Mouse (Mus musculus) midbrain, embryonic 13.5 days (tissue): ENCODE results near the gene Txndc2. TPM values are rescaled to one million over a fixed set of nuclear protein-coding genes. Genes with fewer than 3 reads are reported as not detected.

ENCODE experiments used
- ATAC-seq: fragments of 200-750 bp; cut with Nextera tagmentation; 2 replicates; pipeline ENCODE4 v1.8.0; 2017; ENCODE audit warnings: mild to moderate bottlenecking, moderate TSS enrichment, moderate library complexity
- H3K27ac ChIP-seq: fragments of 300-500 bp; sonication (generic); 2 replicates; pipeline ENCODE4 v1.5.1; 2015; ENCODE audit warnings: inconsistent platforms, mild to moderate bottlenecking, moderate library complexity
- H3K27me3 ChIP-seq: fragments of 300-500 bp; sonication (generic); 2 replicates; pipeline ENCODE4 v1.6.1; 2015; ENCODE audit warnings: mild to moderate bottlenecking, inconsistent platforms
- H3K36me3 ChIP-seq: fragments of 300-500 bp; sonication (generic); 2 replicates; pipeline ENCODE4 v1.6.1; 2015; ENCODE audit warnings: mild to moderate bottlenecking, inconsistent platforms
- H3K4me1 ChIP-seq: fragments of 300-500 bp; sonication (generic); replicated peaks from 2 replicates; pipeline ENCODE4 v1.6.1; 2015; ENCODE audit warnings: inconsistent platforms
- H3K4me2 ChIP-seq: fragments of 300-500 bp; sonication (generic); replicated peaks from 2 replicates; pipeline ENCODE4 v1.6.1; 2015; ENCODE audit warnings: moderate library complexity, mild to moderate bottlenecking, inconsistent platforms
- H3K4me3 ChIP-seq: fragments of 300-500 bp; sonication (generic); replicated peaks from 2 replicates; pipeline ENCODE4 v1.5.1; 2015; ENCODE audit warnings: mild to moderate bottlenecking, inconsistent platforms
- H3K9ac ChIP-seq: fragments of 300-500 bp; sonication (generic); replicated peaks from 2 replicates; pipeline ENCODE4 v1.6.1; 2015; ENCODE audit warnings: mild to moderate bottlenecking, inconsistent platforms
- H3K9me3 ChIP-seq: fragments of 300-500 bp; sonication (generic); 2 replicates; pipeline ENCODE4 v1.6.1; 2016; ENCODE audit warnings: mild to moderate bottlenecking, inconsistent platforms
- WGBS: fragments of 180-500 bp; shearing (Covaris S2); methylation state at CpG from one replicate; pipeline ENCODE4 v1.1.7; 2015; 5-methylcytosine and 5-hydroxymethylcytosine counted together
- polyA plus RNA-seq: library from polyadenylated mRNA; unstranded; fragments of >200 nt; fragmentation: Nextera tagmentation; extraction: Ambion mirVana; gene quantifications from 2 replicates; pipeline ENCODE4 v1.2.1, GENCODE M21; 2015

The Txndc2 gene
- polyA plus RNA-seq, 1 experiment from 2014 or later: not detected

DNA sequence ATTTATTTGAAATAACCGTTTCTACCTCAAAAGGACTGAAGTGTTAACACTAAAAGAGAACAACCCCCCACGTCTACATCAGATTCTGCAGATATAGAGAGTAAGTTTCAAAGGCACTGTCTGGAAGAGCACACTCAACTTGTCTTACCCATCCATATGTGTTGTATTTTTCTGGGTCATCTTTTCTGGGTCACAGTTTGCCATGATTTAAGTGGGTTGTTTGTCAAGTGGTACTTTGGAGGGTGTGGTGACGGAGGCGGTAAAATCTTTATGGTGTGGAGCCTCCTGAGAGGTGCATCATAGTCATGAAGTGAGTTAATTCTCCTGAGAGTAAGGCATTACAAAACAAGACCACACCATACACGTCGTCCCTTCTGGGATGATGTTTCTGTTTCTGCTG is 16.4 kb downstream of the Txndc2 start:
- no peak for ATAC-seq
- Histone ChIP-seq H3K36me3 (no peaks in the 10 kb centered on the region), H3K4me2 (no peak overlapping the region), H3K27ac (no peak overlapping the region), H3K9me3 (no peaks in the 10 kb centered on the region; the same call in 1 of the 2 replicates), H3K4me3 (no peak overlapping the region), H3K9ac (no peak overlapping the region), H3K4me1 (no peaks in the 10 kb centered on the region), H3K27me3 (no peaks in the 10 kb centered on the region)
- 88% methylated on average over 6 of the region's 6 CpGs for WGBS

- Histone ChIP-seq H3K4me2 (no peak overlapping the region), H3K27me3 (no peaks in the 10 kb centered on the region), H3K9me3 (no peaks in the 10 kb centered on the region; the same call in 1 of the 2 replicates), H3K4me1 (no peaks in the 10 kb centered on the region), H3K27ac (no peak overlapping the region), H3K9ac (no peak overlapping the region), H3K36me3 (no peaks in the 10 kb centered on the region), H3K4me3 (no peak overlapping the region)
- no peak for ATAC-seq
Measured at GRCm38 (mm10) chr17:65623130-65623529, 18.8 kb downstream of the Txndc2 start.

DNA sequence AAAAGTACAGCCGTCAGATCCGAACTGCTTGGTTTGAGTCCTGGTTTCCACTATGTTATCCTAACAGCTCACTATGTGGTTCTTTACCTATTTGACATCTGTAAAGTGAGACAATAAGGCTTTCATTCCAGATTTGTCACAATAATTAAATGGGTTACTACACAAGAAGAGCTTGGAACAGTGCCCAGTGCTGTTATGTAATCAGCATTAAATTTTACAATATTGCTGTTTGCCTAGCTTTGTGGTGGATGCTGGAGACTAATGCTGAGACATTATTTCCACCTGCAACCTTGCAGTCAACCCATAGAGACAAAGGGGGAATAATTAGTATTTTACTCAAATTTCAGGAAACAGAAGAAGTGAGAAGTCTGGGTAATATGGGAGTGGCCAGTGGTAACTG is 23.5 kb downstream of the Txndc2 start:
- 86% methylated on average over 2 of the region's 2 CpGs for WGBS
- Histone ChIP-seq H3K27ac (no peak overlapping the region), H3K9me3 (no peaks in the 10 kb centered on the region), H3K27me3 (no peaks in the 10 kb centered on the region; the same call in 1 of the 2 replicates), H3K9ac (no peak overlapping the region), H3K4me1 (0 out of 2 replicates have a peak, but pooled peaks cover 5% of the 10 kb centered on the region), H3K4me2 (no peak overlapping the region), H3K4me3 (no peak overlapping the region), H3K36me3 (no peaks in the 10 kb centered on the region)
- no peak for ATAC-seq

GRCm38 (mm10) chr17:65615678-65616077 is 26.3 kb downstream of the Txndc2 start:
- H3K9ac ChIP-seq: 0 out of 2 replicates have a peak overlapping the region, but pooled peaks have one; percentile 28
- no peaks in the 10 kb centered on the region for H3K36me3 ChIP-seq
- H3K4me1 ChIP-seq: peaks cover 19% of the 10 kb centered on the region
- 28% methylated on average over 3 of the region's 3 CpGs for WGBS
- H3K4me2 ChIP-seq: no peak overlapping the region
- H3K9me3 ChIP-seq: no peaks in the 10 kb centered on the region
- H3K27me3 ChIP-seq: no peaks in the 10 kb centered on the region; the same call in 1 of the 2 replicates
- no peak for ATAC-seq
- no peak overlapping the region for H3K4me3 ChIP-seq
- no peak overlapping the region for H3K27ac ChIP-seq

- H3K36me3 ChIP-seq: no peaks in the 10 kb centered on the region
- peaks cover 29% of the 10 kb centered on the region for H3K4me1 ChIP-seq
- H3K9me3 ChIP-seq: no peaks in the 10 kb centered on the region
- no peak for ATAC-seq
- 1% methylated on average over 9 of the region's 9 CpGs for WGBS
- no peaks in the 10 kb centered on the region; the same call in 1 of the 2 replicates for H3K27me3 ChIP-seq
- peak overlapping the region; percentile 77 for H3K4me2 ChIP-seq
- H3K9ac ChIP-seq: peak overlapping the region; percentile 69
- H3K27ac ChIP-seq: peak overlapping the region; percentile 99
- peak overlapping the region; percentile 97 for H3K4me3 ChIP-seq
Measured at GRCm38 (mm10) chr17:65614431-65614830, 27.5 kb downstream of the Txndc2 start.

DNA sequence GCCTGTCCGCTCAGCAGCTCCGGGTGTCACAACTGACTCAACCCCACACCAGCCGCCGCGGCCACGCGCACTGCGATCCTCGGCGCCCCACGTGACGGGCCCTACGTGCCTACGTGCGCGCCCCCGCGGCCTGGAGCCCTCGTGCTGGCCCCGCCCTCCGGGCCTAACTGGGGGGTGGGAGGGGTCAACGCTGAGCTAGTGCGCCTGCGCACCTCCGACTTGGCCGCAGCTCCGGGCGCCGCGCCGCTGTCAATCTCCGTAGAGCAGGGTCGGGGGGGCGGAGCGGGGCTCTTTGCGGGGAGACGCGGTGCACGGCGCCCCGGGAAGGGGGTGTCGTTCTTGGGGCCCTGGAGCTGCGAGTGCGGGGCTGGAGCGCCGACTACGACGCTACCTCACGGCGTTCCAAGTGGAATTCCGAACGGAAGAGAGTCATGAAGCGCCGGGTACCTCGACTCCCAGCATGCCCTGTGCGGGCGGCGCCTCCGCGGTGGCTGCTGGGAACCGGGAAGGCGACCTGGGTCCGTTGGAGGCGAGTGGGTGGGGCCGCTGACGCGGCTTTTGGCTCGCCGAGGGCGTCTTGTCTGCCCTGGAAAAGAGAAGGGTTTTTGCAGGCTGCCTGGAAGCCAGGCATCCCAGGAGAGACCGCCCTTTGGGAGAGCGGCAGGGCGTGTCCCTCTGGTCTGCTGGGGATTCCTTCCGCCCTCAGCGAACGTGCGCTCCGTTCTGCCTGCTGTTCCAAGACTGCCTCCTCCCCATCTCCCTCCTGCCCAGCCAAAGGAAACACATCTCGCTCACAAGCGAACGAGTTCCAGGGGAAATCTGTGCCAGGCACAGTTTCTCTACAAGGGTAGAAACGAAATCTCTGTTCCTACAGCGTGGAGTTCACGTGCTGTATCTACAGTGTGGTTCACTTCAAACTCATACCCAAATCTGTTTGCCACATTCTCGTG is 28.2 kb downstream of the Txndc2 start, which contains the start of gene Vapa:
Gene Vapa (minus strand): TSS at position 93 of the 950 bp plus-strand sequence.
- Histone ChIP-seq H3K27me3 (no peaks in the 10 kb centered on the region; the same call in 1 of the 2 replicates), H3K4me3 (peak within 1 kb of the TSS; percentile 97), H3K27ac (peak within 1 kb of the TSS; percentile 99), H3K4me1 (peaks cover 36% of the 10 kb centered on the region), H3K36me3 (no peaks in the 10 kb centered on the region), H3K4me2 (peak within 1 kb of the TSS; percentile 78), H3K9me3 (no peaks in the 10 kb centered on the region), H3K9ac (peak within 1 kb of the TSS; percentile 98)
- WGBS: under 1% methylated on average over 85 of the region's 85 CpGs
- ATAC-seq: peak; percentile 93

DNA sequence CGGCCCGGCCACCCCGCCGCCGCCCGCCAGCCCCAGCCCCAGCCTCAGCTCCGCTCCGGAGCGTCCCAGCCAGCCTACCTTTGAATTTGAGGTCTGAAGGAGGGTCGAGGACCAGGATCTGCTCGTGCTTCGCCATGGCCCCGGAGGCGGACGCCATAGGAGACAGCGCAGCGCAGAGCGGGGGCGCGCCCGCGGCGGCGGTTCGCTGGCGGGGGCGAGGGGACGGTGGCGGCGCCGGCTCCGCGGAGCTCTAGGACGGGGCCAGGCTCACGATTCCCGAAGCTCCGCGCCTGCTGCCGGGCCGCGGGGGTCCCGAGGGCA is 28.9 kb downstream of the Txndc2 start:
- WGBS: 0% methylated on average over 24 of the region's 42 CpGs

GRCm38 (mm10) chr17:65612391-65613141 is 29.4 kb downstream of the Txndc2 start:
- WGBS: 0% methylated on average over 68 of the region's 91 CpGs
- H3K4me2 ChIP-seq: peak overlapping the region; percentile 78
- H3K27me3 ChIP-seq: no peaks in the 10 kb centered on the region; the same call in 1 of the 2 replicates
- H3K9me3 ChIP-seq: no peaks in the 10 kb centered on the region
- peak overlapping the region; percentile 98 for H3K9ac ChIP-seq
- ATAC-seq: peak; percentile 63
- peak overlapping the region; percentile 99 for H3K27ac ChIP-seq
- peak overlapping the region; percentile 97 for H3K4me3 ChIP-seq
- peaks cover 45% of the 10 kb centered on the region for H3K4me1 ChIP-seq
- H3K36me3 ChIP-seq: no peaks in the 10 kb centered on the region

More for the DNA sequence above, 28.9 kb downstream of the Txndc2 start:
- Histone ChIP-seq H3K4me3 (peak overlapping the region; percentile 97), H3K9me3 (no peaks in the 10 kb centered on the region), H3K36me3 (no peaks in the 10 kb centered on the region), H3K9ac (peak overlapping the region; percentile 98), H3K4me2 (peak overlapping the region; percentile 78), H3K27ac (peak overlapping the region; percentile 99), H3K4me1 (peaks cover 42% of the 10 kb centered on the region), H3K27me3 (no peaks in the 10 kb centered on the region; the same call in 1 of the 2 replicates)
- ATAC-seq: peak; percentile 75

DNA sequence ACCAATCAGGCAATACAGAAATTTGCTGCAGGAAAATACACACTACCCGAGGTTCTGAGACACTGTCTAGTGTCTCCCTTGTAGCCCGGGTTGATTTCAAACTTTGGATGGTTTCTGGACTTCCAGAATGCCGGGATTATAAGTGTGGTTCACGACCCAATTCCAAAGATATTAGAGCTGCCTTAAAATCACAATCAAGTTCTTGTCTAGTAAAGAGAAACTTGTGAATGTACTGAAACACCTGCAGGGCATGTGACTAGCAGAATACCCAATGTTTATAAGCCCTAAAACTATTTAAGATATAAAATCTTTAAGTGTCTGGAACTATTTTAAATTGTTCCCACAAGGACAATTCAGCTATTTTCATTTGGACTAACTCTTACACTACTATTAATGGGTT is 30.2 kb downstream of the Txndc2 start:
- no peaks in the 10 kb centered on the region for H3K36me3 ChIP-seq
- WGBS: 12% methylated on average over 4 of the region's 4 CpGs
- H3K4me1 ChIP-seq: peaks cover 51% of the 10 kb centered on the region
- no peaks in the 10 kb centered on the region; the same call in 1 of the 2 replicates for H3K27me3 ChIP-seq
- peak overlapping the region; percentile 78 for H3K4me2 ChIP-seq
- H3K9me3 ChIP-seq: no peaks in the 10 kb centered on the region
- no peak overlapping the region for H3K27ac ChIP-seq
- no peak for ATAC-seq
- peak overlapping the region; percentile 97 for H3K4me3 ChIP-seq
- peak overlapping the region; percentile 98 for H3K9ac ChIP-seq

GRCm38 (mm10) chr17:65608743-65609142 is 33.2 kb downstream of the Txndc2 start:
- no peak overlapping the region for H3K27ac ChIP-seq
- no peak for ATAC-seq
- WGBS: 84% methylated on average over 5 of the region's 5 CpGs

DNA sequence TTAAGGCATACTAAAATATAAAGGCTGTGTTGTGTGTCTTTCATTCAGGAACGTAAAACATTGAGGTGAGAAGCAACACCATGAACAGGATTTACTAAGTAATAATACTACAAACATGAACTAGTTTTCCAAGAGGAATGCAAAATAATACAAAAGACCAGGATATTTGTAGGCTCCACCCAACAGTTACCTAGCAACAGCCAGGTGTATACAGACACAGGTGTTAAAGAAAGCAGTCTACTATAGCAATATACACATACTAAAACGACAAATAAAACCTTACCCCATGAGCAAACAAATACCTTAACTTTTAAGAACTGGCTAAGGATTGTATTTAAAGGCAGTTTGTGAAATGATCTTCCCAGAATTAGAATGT is 33.7 kb downstream of the Txndc2 start:
- no peak overlapping the region for H3K27ac ChIP-seq
- no peaks in the 10 kb centered on the region for H3K27me3 ChIP-seq
- H3K9me3 ChIP-seq: no peaks in the 10 kb centered on the region
- H3K36me3 ChIP-seq: no peaks in the 10 kb centered on the region
- ATAC-seq: no peak
- no peak overlapping the region for H3K4me3 ChIP-seq
- peaks cover 64% of the 10 kb centered on the region for H3K4me1 ChIP-seq
- 85% methylated on average over 2 of the region's 2 CpGs for WGBS
- no peak overlapping the region for H3K4me2 ChIP-seq
- H3K9ac ChIP-seq: no peak overlapping the region

More at GRCm38 (mm10) chr17:65608743-65609142, 33.2 kb downstream of the Txndc2 start:
- peaks cover 63% of the 10 kb centered on the region for H3K4me1 ChIP-seq
- no peak overlapping the region for H3K4me3 ChIP-seq
- H3K4me2 ChIP-seq: no peak overlapping the region
- H3K9ac ChIP-seq: no peak overlapping the region
- no peaks in the 10 kb centered on the region for H3K9me3 ChIP-seq
- H3K36me3 ChIP-seq: no peaks in the 10 kb centered on the region
- no peaks in the 10 kb centered on the region for H3K27me3 ChIP-seq
